Mouse (Mus musculus) spleen, adult 2 months (tissue): Measurements from ENCODE around the gene Mon1a.

Experiments used
- CTCF ChIP-seq: fragments of 200-500 bp; IDR thresholded peaks from 2 replicates; pipeline ENCODE4 v1.5.1; 2011; ENCODE audit warnings: mild to moderate bottlenecking, inconsistent platforms; ENCODE audit not compliant: insufficient read depth, insufficient read length, insufficient replicate concordance; ENCODE audit errors: extremely low read depth
- POLR2A ChIP-seq: fragments of 200-500 bp; IDR thresholded peaks from 2 replicates; pipeline ENCODE4 v1.6.1; 2011; ENCODE audit warnings: low read depth, low read length, inconsistent platforms

DNA sequence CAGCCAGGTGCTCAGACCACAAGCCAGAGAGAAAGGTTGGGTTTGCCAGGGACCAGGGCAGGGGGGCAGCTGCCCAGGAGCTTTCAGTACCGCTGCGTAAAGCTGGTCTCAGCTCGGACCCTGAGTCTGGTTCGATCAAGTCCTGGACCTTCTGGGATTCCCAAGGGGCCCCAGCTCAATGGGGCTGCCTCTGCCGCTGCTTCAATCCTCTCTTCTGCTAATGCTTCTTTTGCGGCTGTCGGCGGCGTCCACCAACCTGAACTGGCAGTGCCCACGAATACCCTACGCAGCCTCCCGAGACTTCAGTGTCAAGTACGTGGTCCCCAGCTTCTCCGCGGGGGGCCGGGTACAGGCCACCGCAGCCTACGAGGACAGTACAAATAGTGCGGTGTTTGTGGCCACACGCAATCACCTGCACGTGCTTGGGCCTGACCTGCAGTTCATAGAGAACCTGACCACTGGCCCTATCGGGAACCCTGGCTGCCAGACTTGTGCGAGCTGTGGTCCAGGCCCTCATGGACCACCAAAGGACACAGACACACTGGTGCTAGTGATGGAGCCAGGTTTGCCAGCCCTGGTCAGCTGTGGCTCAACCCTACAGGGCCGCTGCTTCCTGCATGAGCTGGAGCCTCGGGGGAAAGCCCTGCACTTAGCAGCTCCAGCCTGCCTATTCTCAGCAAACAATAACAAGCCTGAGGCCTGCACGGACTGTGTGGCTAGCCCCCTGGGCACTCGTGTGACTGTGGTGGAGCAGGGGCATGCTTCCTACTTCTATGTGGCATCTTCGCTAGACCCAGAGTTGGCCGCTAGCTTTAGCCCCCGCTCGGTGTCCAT, 19.2 kb downstream of the Mon1a start:
- no peak for TF ChIP-seq CTCF
- no peak for TF ChIP-seq POLR2A
